Mouse (Mus musculus) hindbrain, postnatal 0 days (tissue): ENCODE data around the gene Cd5. TPM values are rescaled to one million over a fixed set of nuclear protein-coding genes. Genes with fewer than 3 reads are reported as not detected.
A peak's percentile ranks its signal among the peaks of the same experiment; 100 is the strongest.

Source experiments
- ATAC-seq: fragments of 200-750 bp; cut with Nextera tagmentation; 2 replicates; pipeline ENCODE4 v1.8.0; 2017; ENCODE audit warnings: mild to moderate bottlenecking, moderate TSS enrichment, moderate library complexity
- DNase-seq: peaks from one replicate; pipeline ENCODE4 v3.0.0-alpha.2; 2015; ENCODE audit warnings: low spot score
- H3K27ac ChIP-seq: fragments of 300-500 bp; sonication (generic); 2 replicates; pipeline ENCODE4 v1.5.1; 2014; ENCODE audit warnings: mild to moderate bottlenecking
- H3K27me3 ChIP-seq: fragments of 300-500 bp; sonication (generic); 2 replicates; pipeline ENCODE4 v1.6.1; 2014; ENCODE audit warnings: low read length, mixed read lengths; ENCODE audit not compliant: insufficient read depth
- H3K36me3 ChIP-seq: fragments of 300-500 bp; sonication (generic); 2 replicates; pipeline ENCODE4 v1.6.1; 2014; ENCODE audit warnings: low read length, mixed read lengths; ENCODE audit not compliant: insufficient read depth
- H3K4me1 ChIP-seq: fragments of 300-500 bp; sonication (generic); 2 replicates; pipeline ENCODE4 v1.6.1; 2014; ENCODE audit warnings: antibody characterized with exemption, low read length, mixed read lengths; ENCODE audit not compliant: insufficient read depth
- H3K4me2 ChIP-seq: fragments of 300-500 bp; sonication (generic); 2 replicates; pipeline ENCODE4 v1.6.1; 2014; ENCODE audit warnings: low read depth, mild to moderate bottlenecking, low read length, moderate library complexity, mixed read lengths
- H3K4me3 ChIP-seq: fragments of 300-500 bp; sonication (generic); 2 replicates; pipeline ENCODE4 v1.5.1; 2014; ENCODE audit warnings: low read length
- H3K9ac ChIP-seq: fragments of 300-500 bp; sonication (generic); replicated peaks from 2 replicates; pipeline ENCODE4 v1.6.1; 2014; ENCODE audit warnings: mild to moderate bottlenecking, low read length, moderate library complexity, mixed read lengths
- H3K9me3 ChIP-seq: fragments of 300-500 bp; sonication (generic); 2 replicates; pipeline ENCODE4 v1.6.1; 2016; ENCODE audit warnings: low read length, mixed read lengths
- CTCF ChIP-seq: IDR thresholded peaks from 2 replicates; pipeline ENCODE4 v1.5.1; 2016; ENCODE audit warnings: antibody characterized with exemption, control low read depth, low read depth
- WGBS: fragments of 180-500 bp; shearing (Covaris S2); extraction: QIAGEN DNeasy Blood & Tissue Kit; methylation state at CpG from one replicate; pipeline ENCODE4 v1.1.7; 2014; 5-methylcytosine and 5-hydroxymethylcytosine counted together
- polyA plus RNA-seq: library from polyadenylated mRNA; unstranded; fragments of >200 nt; fragmentation: Nextera tagmentation; extraction: Ambion mirVana; gene quantifications from 2 replicates; pipeline ENCODE4 v1.2.1, GENCODE M21; 2015
- total RNA-seq: library from RNA; depleted of rRNA; stranded (reverse); fragments of >200 nt; gene quantifications from 2 replicates; pipeline ENCODE4 v1.2.3, GENCODE M21; 2014; rRNA removed

Gene Cd5
- total and polyA plus RNA-seq, 2 experiments from 2014 or later = 0.26 to 0.68 TPM

- H3K4me3 ChIP-seq = no peak within 1 kb of the TSS
- H3K27ac ChIP-seq = no peak within 1 kb of the TSS
- DNase-seq (peak; percentile 93), ATAC-seq (peak; percentile 61)
- WGBS = 36% methylated on average over 6 of the region's 6 CpGs
- peak; percentile 96 for TF ChIP-seq CTCF
- H3K9ac ChIP-seq = no peak within 1 kb of the TSS
- H3K4me2 ChIP-seq = no peak within 1 kb of the TSS
- no peaks in the 10 kb centered on the region for H3K36me3 ChIP-seq
- H3K27me3 ChIP-seq = no peaks in the 10 kb centered on the region
- H3K4me1 ChIP-seq = no peaks in the 10 kb centered on the region
- H3K9me3 ChIP-seq = no peaks in the 10 kb centered on the region
Observed at GRCm38 (mm10) chr19:10677915-10678771, 60.7 kb downstream of the Cd5 start, which contains the start of gene Pga5. Gene Pga5, minus strand, starts transcription at chr19:10678071.

- Histone ChIP-seq H3K27ac (no peak overlapping the region), H3K27me3 (no peaks in the 10 kb centered on the region), H3K4me2 (no peak overlapping the region), H3K9ac (no peak overlapping the region), H3K9me3 (no peaks in the 10 kb centered on the region), H3K4me1 (no peaks in the 10 kb centered on the region), H3K36me3 (no peaks in the 10 kb centered on the region), H3K4me3 (no peak overlapping the region)
- 84% methylated on average over 16 of the region's 16 CpGs for WGBS
- DNase-seq = no peak
- no peak for ATAC-seq
- TF ChIP-seq CTCF = no peak
Observed at GRCm38 (mm10) chr19:10676656-10677055, 62.1 kb downstream of the Cd5 start.

GRCm38 (mm10) chr19:10673275-10673674 is 65.5 kb downstream of the Cd5 start:
- Histone ChIP-seq H3K9ac (no peak overlapping the region), H3K9me3 (no peaks in the 10 kb centered on the region), H3K4me2 (no peak overlapping the region), H3K4me3 (no peak overlapping the region), H3K27ac (no peak overlapping the region), H3K36me3 (no peaks in the 10 kb centered on the region), H3K4me1 (no peaks in the 10 kb centered on the region), H3K27me3 (no peaks in the 10 kb centered on the region)
- DNase-seq (no peak), ATAC-seq (no peak)
- TF ChIP-seq CTCF = no peak
- 50% methylated on average over 1 of the region's 1 CpGs for WGBS

GRCm38 (mm10) chr19:10671854-10672417 is 66.9 kb downstream of the Cd5 start:
- Histone ChIP-seq H3K4me3 (no peak overlapping the region), H3K27ac (no peak overlapping the region), H3K9me3 (no peaks in the 10 kb centered on the region), H3K4me1 (no peaks in the 10 kb centered on the region), H3K4me2 (no peak overlapping the region), H3K27me3 (no peaks in the 10 kb centered on the region), H3K36me3 (no peaks in the 10 kb centered on the region), H3K9ac (no peak overlapping the region)
- DNase-seq (no peak), ATAC-seq (no peak)
- no peak for TF ChIP-seq CTCF
- 67% methylated on average over 9 of the region's 9 CpGs for WGBS

GRCm38 (mm10) chr19:10671319-10671718 is 67.5 kb downstream of the Cd5 start:
- WGBS = 85% methylated on average over 4 of the region's 4 CpGs
- Histone ChIP-seq H3K4me3 (no peak overlapping the region), H3K9me3 (no peaks in the 10 kb centered on the region), H3K9ac (no peak overlapping the region), H3K27ac (no peak overlapping the region), H3K27me3 (no peaks in the 10 kb centered on the region), H3K36me3 (no peaks in the 10 kb centered on the region), H3K4me1 (no peaks in the 10 kb centered on the region), H3K4me2 (no peak overlapping the region)
- DNase-seq (no peak), ATAC-seq (no peak)
- TF ChIP-seq CTCF = no peak

Other genes starting within 250 kb of the Cd5 start
- 44.9 and 47.4 TPM in 2 replicates for gene Cpsf7, start 213.7 kb downstream of the Cd5 start, total RNA-seq
- gene Cpsf7, start 213.7 kb downstream of the Cd5 start, polyA plus RNA-seq = 34.4 and 36.2 TPM in 2 replicates
- gene Sdhaf2, start 212.9 kb downstream of the Cd5 start, total RNA-seq = 47.7 and 58.2 TPM in 2 replicates
- 60.2 and 64.2 TPM in 2 replicates for gene Sdhaf2, start 212.9 kb downstream of the Cd5 start, polyA plus RNA-seq
- gene Tmem216, start 182.8 kb downstream of the Cd5 start, total RNA-seq = 20.7 and 28.4 TPM in 2 replicates
- 35.8 and 42.0 TPM in 2 replicates for gene Tmem216, start 182.8 kb downstream of the Cd5 start, polyA plus RNA-seq
- gene Cyb561a3, start 161.8 kb downstream of the Cd5 start, total RNA-seq = 18.0 TPM in 2 replicates
- 15.6 and 16.6 TPM in 2 replicates for gene Cyb561a3, start 161.8 kb downstream of the Cd5 start, polyA plus RNA-seq
- 15.1 and 16.6 TPM in 2 replicates for gene Tmem138, start 161.6 kb downstream of the Cd5 start, total RNA-seq
- gene Tmem138, start 161.6 kb downstream of the Cd5 start, polyA plus RNA-seq = 34.6 and 35.7 TPM in 2 replicates
- 274 and 288 TPM in 2 replicates for gene Ddb1, start 133.7 kb downstream of the Cd5 start, total RNA-seq
- 144 and 146 TPM in 2 replicates for gene Ddb1, start 133.7 kb downstream of the Cd5 start, polyA plus RNA-seq
- gene Tkfc, start 133.3 kb downstream of the Cd5 start, total RNA-seq = 10.3 and 18.2 TPM in 2 replicates
- 18.4 TPM in 2 replicates for gene Tkfc, start 133.3 kb downstream of the Cd5 start, polyA plus RNA-seq
- gene Vwce, start 104.8 kb downstream of the Cd5 start, total RNA-seq = 1.3 and 7.0 TPM in 2 replicates
- 1.5 and 1.7 TPM in 2 replicates for gene Vwce, start 104.8 kb downstream of the Cd5 start, polyA plus RNA-seq
- gene Pga5, start 60.9 kb downstream of the Cd5 start, total RNA-seq = not detected in 2 replicates
- gene Pga5, start 60.9 kb downstream of the Cd5 start, polyA plus RNA-seq = not detected in 2 replicates
- gene Vps37c, start 50.3 kb downstream of the Cd5 start, total RNA-seq = 29.8 and 30.7 TPM in 2 replicates
- gene Vps37c, start 50.3 kb downstream of the Cd5 start, polyA plus RNA-seq = 25.8 and 27.2 TPM in 2 replicates
- gene Cd6, start 91.1 kb upstream of the Cd5 start, total RNA-seq = not detected in 2 replicates
- 0.08 TPM in 1 of 2 replicates, not detected in the other for gene Cd6, start 91.1 kb upstream of the Cd5 start, polyA plus RNA-seq
- gene Slc15a3, start 100.7 kb upstream of the Cd5 start, total RNA-seq = 1.5 and 1.9 TPM in 2 replicates
- 0.21 and 0.78 TPM in 2 replicates for gene Slc15a3, start 100.7 kb upstream of the Cd5 start, polyA plus RNA-seq
- 358 and 359 TPM in 2 replicates for gene Tmem132a, start 130.9 kb upstream of the Cd5 start, total RNA-seq
- 131 and 141 TPM in 2 replicates for gene Tmem132a, start 130.9 kb upstream of the Cd5 start, polyA plus RNA-seq
- gene Tmem109, start 143.0 kb upstream of the Cd5 start, total RNA-seq = 25.3 and 27.9 TPM in 2 replicates
- 35.1 and 37.4 TPM in 2 replicates for gene Tmem109, start 143.0 kb upstream of the Cd5 start, polyA plus RNA-seq
- gene Prpf19, start 156.2 kb upstream of the Cd5 start, total RNA-seq = 351 and 368 TPM in 2 replicates
- gene Prpf19, start 156.2 kb upstream of the Cd5 start, polyA plus RNA-seq = 37.5 and 40.3 TPM in 2 replicates
- 1.2 TPM in 1 of 2 replicates, not detected in the other for gene Zp1, start 181.6 kb upstream of the Cd5 start, total RNA-seq
- gene Zp1, start 181.6 kb upstream of the Cd5 start, polyA plus RNA-seq = 0.50 and 0.60 TPM in 2 replicates
- gene Ptgdr2, start 198.2 kb upstream of the Cd5 start, total RNA-seq = 0.47 and 1.1 TPM in 2 replicates
- gene Ptgdr2, start 198.2 kb upstream of the Cd5 start, polyA plus RNA-seq = 0.11 and 0.16 TPM in 2 replicates
- 5.3 and 5.4 TPM in 2 replicates for gene Ccdc86, start 210.3 kb upstream of the Cd5 start, total RNA-seq
- gene Ccdc86, start 210.3 kb upstream of the Cd5 start, polyA plus RNA-seq = 14.2 and 15.1 TPM in 2 replicates
- not detected in 2 replicates for gene Ms4a10, start 235.7 kb upstream of the Cd5 start, total RNA-seq
- gene Ms4a10, start 235.7 kb upstream of the Cd5 start, polyA plus RNA-seq = not detected in 2 replicates